ENCODE assay signal across 9 mouse cellular contexts in the genomic region with DNA sequence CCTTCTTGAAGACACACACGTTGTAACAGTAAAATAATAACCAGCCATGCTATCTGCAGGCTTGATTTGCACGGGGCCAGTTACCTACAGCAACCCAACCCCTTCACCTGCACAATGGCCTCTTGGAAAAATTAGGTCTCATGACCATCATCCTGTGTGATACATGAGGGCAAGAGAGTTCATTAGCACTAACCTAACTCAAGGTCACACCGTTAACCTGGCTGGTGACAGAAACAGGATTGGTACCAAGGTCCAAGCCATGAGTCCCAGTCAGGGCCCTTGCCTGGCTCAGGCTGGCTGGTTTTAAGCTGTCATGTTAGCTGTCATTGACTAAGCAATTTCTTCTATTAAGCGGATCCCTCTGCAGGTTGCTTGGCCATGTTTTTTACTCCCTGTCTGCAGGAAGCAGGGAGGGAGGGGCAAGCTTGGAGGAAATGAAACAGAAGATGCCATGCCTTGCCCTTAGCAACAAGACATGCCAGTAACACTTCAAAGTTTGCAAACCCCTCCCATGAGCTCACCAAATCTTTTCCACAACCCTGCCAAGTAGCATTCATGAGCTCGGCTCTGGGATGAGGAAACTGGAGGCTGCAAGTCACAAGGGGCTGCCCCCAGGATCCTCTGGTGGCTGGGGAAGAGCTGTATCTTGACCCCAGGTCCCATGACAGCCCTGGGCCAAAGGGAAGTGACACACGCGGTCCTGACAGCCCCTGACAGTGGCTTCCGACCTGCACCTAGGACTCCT. TPM values are rescaled to one million over a fixed set of nuclear protein-coding genes. Genes with fewer than 3 reads are reported as not detected.
DNase-seq lines count a peak whose midpoint lies in the region; ATAC-seq and TF ChIP-seq lines count a peak whose summit lies in the region.
"Had no signal": no experiment of that assay in that cellular context is flagged by ENCODE, and none has a peak within 500 bp of the region (broad histone marks: within the 10 kb centered on the region; RNA-seq: fewer than 3 reads in every experiment).

No protein-coding gene starts in this region.

- peak; percentile 67; the same call in 1 of the 2 replicates for TF ChIP-seq EP300 in CH12.LX (IDR thresholded peaks at IDR 0.05; ENCODE audit: low read length)

- no peaks in the 10 kb centered on the region for H3K27me3 ChIP-seq in hindbrain, embryonic 10.5 days (ENCODE audit: insufficient read depth, poor library complexity, severe bottlenecking)
- H3K27me3 ChIP-seq in hindbrain, embryonic 16.5 days (replicated peaks; ENCODE audit: control insufficient read depth, insufficient read depth, low read length): no peaks in the 10 kb centered on the region
- H3K27me3 ChIP-seq in CH12.LX (replicated peaks): no peaks in the 10 kb centered on the region
- H3K27me3 ChIP-seq in neural tube, embryonic 15.5 days (replicated peaks): no peaks in the 10 kb centered on the region

- dilution Hi-C loops in CH12.LX (cut with MboI; ENCODE audit: extremely low pct_ligation_motif_present, extremely low pct_unique_long_range_greater_than_20kb, low sequenced_read_pairs): no loop called here

- in situ Hi-C loops in CH12.LX (cut with MboI; ENCODE audit: low pct_ligation_motif_present, low pct_unique_long_range_greater_than_20kb, low sequenced_read_pairs): loop anchor here (5.0 kb wide), 1 partner anchor 34 kb away; no protein-coding TSS in a partner anchor

- TF ChIP-seq POLR2A in CH12.LX (IDR thresholded peaks at IDR 0.05; ENCODE audit: low read depth, low read length): peak; percentile 64

- H3K4me1 ChIP-seq in hindbrain, embryonic 10.5 days (replicated peaks): peaks cover 52% of the 10 kb centered on the region
- no peaks in the 10 kb centered on the region; the same call in 1 of the 2 replicates for H3K4me1 ChIP-seq in hindbrain, embryonic 16.5 days (ENCODE audit: control insufficient read depth, insufficient read depth, low read depth, low read length)
- peaks cover 24 to 59% of the 10 kb centered on the region in 2 experiments for H3K4me1 ChIP-seq in CH12.LX (ENCODE audit: control insufficient read depth in 1 of 2, insufficient read depth in 2 of 2)
- H3K4me1 ChIP-seq in neural tube, embryonic 15.5 days: peaks cover 3% of the 10 kb centered on the region

- H3K36me3 ChIP-seq in hindbrain, embryonic 10.5 days: no peaks in the 10 kb centered on the region
- no peaks in the 10 kb centered on the region for H3K36me3 ChIP-seq in hindbrain, embryonic 16.5 days (ENCODE audit: control insufficient read depth, insufficient read depth, low read length)
- H3K36me3 ChIP-seq in CH12.LX (replicated peaks in 1 of 2; ENCODE audit: control insufficient read depth in 1 of 2, insufficient read depth in 1 of 2, low read length in 1 of 2) (peaks cover 3 to 58% of the 10 kb centered on the region in 2 experiments), macrophage (ENCODE audit: inconsistent target) (no peaks in the 10 kb centered on the region)
- H3K36me3 ChIP-seq in neural tube, embryonic 15.5 days: no peaks in the 10 kb centered on the region

- no peak overlapping the region for H3K4me2 ChIP-seq in hindbrain, embryonic 16.5 days (ENCODE audit: low read length)
- H3K4me2 ChIP-seq in CH12.LX (ENCODE audit: insufficient read depth, low read depth, poor library complexity, severe bottlenecking): peak overlapping the region; percentile 85
- H3K4me2 ChIP-seq in neural tube, embryonic 15.5 days: no peak overlapping the region

- H3K9me3 ChIP-seq in hindbrain, embryonic 10.5 days: 0 out of 2 replicates have a peak, but pooled peaks cover 3% of the 10 kb centered on the region
- no peaks in the 10 kb centered on the region for H3K9me3 ChIP-seq in hindbrain, embryonic 16.5 days (ENCODE audit: control insufficient read depth, low read length)
- H3K9me3 ChIP-seq in CH12.LX (replicated peaks; ENCODE audit: low read length): peaks cover 4% of the 10 kb centered on the region
- H3K9me3 ChIP-seq in neural tube, embryonic 15.5 days (replicated peaks): no peaks in the 10 kb centered on the region

- intact Hi-C loops in heart, postnatal 10 days (cut with DNase I): no loop called here

- TF ChIP-seq CTCF in CH12.LX (conservative IDR thresholded peaks at IDR 0.05 in 1 of 2, IDR thresholded peaks at IDR 0.05 in 1 of 2; ENCODE audit: low read depth in 2 of 2, low read length in 2 of 2): no peak
- no peak for TF ChIP-seq CTCF in layer of hippocampus, adult 2 months (conservative IDR thresholded peaks at IDR 0.05)

- H3K27ac ChIP-seq in hindbrain, embryonic 10.5 days: peak overlapping the region; percentile 70
- H3K27ac ChIP-seq in hindbrain, embryonic 16.5 days (ENCODE audit: low read depth, low read length): no peak overlapping the region
- peak overlapping the region; percentile 90 for H3K27ac ChIP-seq in CH12.LX (ENCODE audit: insufficient read depth, low read depth)
- H3K27ac ChIP-seq in macrophage: peak overlapping the region; percentile 95
- H3K27ac ChIP-seq in neural tube, embryonic 15.5 days (replicated peaks): no peak overlapping the region
- no peak overlapping the region for H3K27ac ChIP-seq in layer of hippocampus, adult 2 months

- no peak for TF ChIP-seq RAD21 in CH12.LX (IDR thresholded peaks at IDR 0.05; ENCODE audit: low read depth, low read length)

- H3K9ac ChIP-seq in hindbrain, embryonic 16.5 days (ENCODE audit: low read depth, low read length): no peak overlapping the region
- peak overlapping the region; percentile 58; the same call in 1 of the 2 replicates for H3K9ac ChIP-seq in CH12.LX (ENCODE audit: insufficient read depth, low read depth)
- H3K9ac ChIP-seq in neural tube, embryonic 15.5 days (replicated peaks): no peak overlapping the region

- ATAC-seq in hindbrain, embryonic 16.5 days: no peak
- ATAC-seq in neural tube, embryonic 15.5 days (ENCODE audit: low FRiP score): no peak

- no peak overlapping the region for H3K4me3 ChIP-seq in hindbrain, embryonic 10.5 days
- no peak overlapping the region for H3K4me3 ChIP-seq in hindbrain, embryonic 16.5 days (ENCODE audit: low read length)
- H3K4me3 ChIP-seq in CH12.LX (replicated peaks in 1 of 3; ENCODE audit: low read depth in 2 of 3, low read length in 2 of 3, poor library complexity in 1 of 3) (peak overlapping the region in 2 of 3 experiments; percentile 83 to 88), macrophage (ENCODE audit: inconsistent target) (no peak overlapping the region)
- no peak overlapping the region for H3K4me3 ChIP-seq in neural tube, embryonic 15.5 days (replicated peaks)
- H3K4me3 ChIP-seq in layer of hippocampus, adult 2 months: no peak overlapping the region

- no peak for DNase-seq in hindbrain, embryonic 10.5 days (ENCODE audit: low spot score)
- DNase-seq in CH12.LX (ENCODE audit: extremely low read depth): peak; percentile 89
- peak; percentile 41 to 59 for DNase-seq in heart, postnatal 10 days
- no peak for DNase-seq in layer of hippocampus, adult 2 months (ENCODE audit: low spot score in 2 of 2)
- no peak for DNase-seq in right cerebral cortex, adult 18-20 months
- DNase-seq: cerebellum, adult 18-20 months had no signal

- WGBS in hindbrain, embryonic 10.5 days: 62% methylated on average over 8 of the region's 8 CpGs
- 56% methylated on average over 8 of the region's 8 CpGs for WGBS in hindbrain, embryonic 16.5 days
- 34% methylated on average over 7 of the region's 8 CpGs for WGBS in macrophage (ENCODE audit: missing documents)
- WGBS in neural tube, embryonic 15.5 days: 80% methylated on average over 8 of the region's 8 CpGs

- H3K79me2 ChIP-seq in CH12.LX (replicated peaks; ENCODE audit: control insufficient read depth, extremely low read depth, insufficient read depth, poor library complexity, severe bottlenecking): peaks cover 16% of the 10 kb centered on the region
- H3K79me2 ChIP-seq in macrophage (ENCODE audit: inconsistent target): peaks cover 23% of the 10 kb centered on the region

TF ChIP-seq in CH12.LX, 34 proteins besides CTCF, POLR2A, EP300 and RAD21 (continues in another document):
- TF ChIP-seq IRF4 (IDR thresholded peaks at IDR 0.05; ENCODE audit: low read depth, low read length): no peak; the same call in 1 of the 2 replicates
- TF ChIP-seq GABPA (IDR thresholded peaks at IDR 0.05; ENCODE audit: insufficient replicate concordance, low read depth, low read length): no peak
- peak; percentile 79 for TF ChIP-seq MAX (IDR thresholded peaks at IDR 0.05; ENCODE audit: low read length)
- TF ChIP-seq MAFK (IDR thresholded peaks at IDR 0.05; ENCODE audit: insufficient replicate concordance, low read length): no peak
- TF ChIP-seq SIN3A (IDR thresholded peaks at IDR 0.05; ENCODE audit: low read length): peak; percentile 87
- TF ChIP-seq JUND (conservative IDR thresholded peaks at IDR 0.05; ENCODE audit: low read depth, low read length): 0 out of 2 replicates have a peak, but pooled peaks have one; percentile 14
- TF ChIP-seq TBP (conservative IDR thresholded peaks at IDR 0.05; ENCODE audit: low read depth, low read length): peak; percentile 64; the same call in 1 of the 2 replicates
- no peak for TF ChIP-seq HCFC1 (IDR thresholded peaks at IDR 0.05; ENCODE audit: low read depth, low read length)
- TF ChIP-seq MAZ (IDR thresholded peaks at IDR 0.05; ENCODE audit: low read depth, low read length): peak; percentile 78
- TF ChIP-seq TCF12 (IDR thresholded peaks at IDR 0.05; ENCODE audit: low read depth, low read length): peak; percentile 73
- TF ChIP-seq ELF1 (IDR thresholded peaks at IDR 0.05; ENCODE audit: low read depth, low read length): no peak
- peak; percentile 52; the same call in 1 of the 2 replicates for TF ChIP-seq MEF2A (IDR thresholded peaks at IDR 0.05; ENCODE audit: borderline replicate concordance, low read depth, low read length)
- peak; percentile 2; the same call in 1 of the 2 replicates for TF ChIP-seq CHD1 (IDR thresholded peaks at IDR 0.05; ENCODE audit: low read depth, low read length)
- no peak for TF ChIP-seq PAX5 (IDR thresholded peaks at IDR 0.05; ENCODE audit: low read length)

RNA-seq across cellular contexts. Expression of a gene that starts 58.8 kb away (rescaled TPM):
- polyA plus RNA-seq in hindbrain, embryonic 10.5 days (2016; fragmentation: Nextera tagmentation; extraction: Ambion mirVana): 25.0 and 30.5 TPM in 2 replicates
- 7.2 and 8.2 TPM in 2 replicates for polyA plus RNA-seq in hindbrain, embryonic 16.5 days (2015; fragmentation: Nextera tagmentation; extraction: Ambion mirVana)
- total RNA-seq in CH12.LX (2012; rRNA removed) (141 and 178 TPM in 2 replicates), CH12.LX (2014; rRNA removed) (72.7 and 75.8 TPM in 2 replicates)
- polyA plus RNA-seq in CH12.LX (2012; ENCODE audit: insufficient read length, low read depth) (121 and 133 TPM in 2 replicates), macrophage (2018) (30.0 to 53.7 TPM (median 48.6 TPM) in 3 replicates)
- total RNA-seq in heart, postnatal 10 days (2021): 10 to 100 TPM; 40.6 to 51.5 TPM
- total RNA-seq in macrophage (2018; cell fraction: chromatin; rRNA removed): 1,000 to 10,000 TPM in 6 of 26 experiments, 100 to 1,000 TPM in 19, 10 to 100 TPM in 1; 95.1 to 1,355 (median 578) TPM
- total RNA-seq in macrophage (2018; cell fraction: cytosol; rRNA removed): 1,000 to 10,000 TPM in 3 of 26 experiments, 100 to 1,000 TPM in 21, 10 to 100 TPM in 2; 64.1 to 1,333 (median 331) TPM
- total RNA-seq in macrophage (2018; cell fraction: nucleus; rRNA removed): 1,000 to 10,000 TPM in 10 of 26 experiments, 100 to 1,000 TPM in 15, 10 to 100 TPM in 1; 94.8 to 1,462 (median 879) TPM
- polyA plus RNA-seq in neural tube, embryonic 15.5 days (2015; fragmentation: Nextera tagmentation; extraction: Ambion mirVana): 9.0 and 15.8 TPM in 2 replicates
- 1 to 10 TPM; 4.2 to 5.6 TPM for total RNA-seq in layer of hippocampus, adult 2 months (2021)

Comparison
In these comparisons a context has a peak if more than half of its experiments do, and no peak if none do; other contexts are left out.
1. H3K27ac ChIP-seq: peak in hindbrain, embryonic 10.5 days (single experiment), CH12.LX (single experiment) and macrophage (single experiment); none in hindbrain, embryonic 16.5 days (single experiment), neural tube, embryonic 15.5 days (single experiment) and layer of hippocampus, adult 2 months (single experiment).
2. DNase-seq: peak in CH12.LX (single experiment) and heart, postnatal 10 days (2 of 2); none in hindbrain, embryonic 10.5 days (single experiment), layer of hippocampus, adult 2 months (0 of 2) and right cerebral cortex, adult 18-20 months (single experiment).
3. H3K4me3 ChIP-seq: peak in CH12.LX (2 of 3); none in hindbrain, embryonic 10.5 days (single experiment), hindbrain, embryonic 16.5 days (single experiment), macrophage (single experiment), neural tube, embryonic 15.5 days (single experiment) and layer of hippocampus, adult 2 months (single experiment).